Mouse (Mus musculus): ENCODE results near the gene Bud13. TPM values are rescaled to one million over a fixed set of nuclear protein-coding genes. Genes with fewer than 3 reads are reported as not detected.

Gene Bud13
- polyA plus RNA-seq (2012; rRNA removed; ENCODE audit: low replicate concordance): 6.8 and 11.8 TPM in 2 replicates

DNA sequence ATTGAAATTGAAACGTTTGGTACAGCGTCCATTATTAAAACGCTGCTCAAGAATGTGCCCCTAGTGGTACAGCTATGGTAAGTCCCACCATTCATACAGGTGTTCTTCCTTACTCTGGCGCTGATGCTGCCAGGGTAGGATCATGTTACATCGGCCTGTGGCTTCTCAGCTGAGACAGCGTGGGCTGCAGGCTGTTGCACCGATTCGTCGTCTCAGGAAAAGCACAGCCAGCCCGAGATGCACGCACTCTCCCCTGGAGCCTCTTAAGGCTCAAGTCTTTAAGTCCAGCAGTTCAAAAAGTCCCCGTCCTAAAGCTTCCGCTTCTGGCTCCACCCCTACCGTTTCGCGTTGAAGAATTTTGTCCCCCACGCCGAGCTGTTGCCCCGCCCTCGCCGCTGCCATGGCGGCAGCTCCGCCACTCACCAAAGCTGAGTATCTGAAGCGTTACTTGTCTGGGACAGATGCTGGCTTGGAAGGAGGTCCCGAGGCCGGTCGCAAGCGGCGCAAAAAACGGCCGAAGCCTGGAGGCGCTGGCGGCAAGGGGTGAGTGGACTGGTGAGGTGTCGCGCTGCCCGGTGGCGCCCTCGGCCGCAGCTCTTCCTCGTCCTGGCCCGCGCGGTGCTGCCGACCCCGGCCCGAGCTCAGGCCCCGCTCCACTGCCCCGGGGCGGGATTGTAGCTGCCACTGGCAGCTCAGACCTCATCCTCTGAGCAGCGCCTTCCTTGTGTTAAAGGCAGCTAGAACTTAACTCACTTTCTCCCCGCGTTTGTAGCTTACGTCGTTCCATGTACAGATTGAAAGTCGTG is at the start of gene Bud13:
Gene Bud13, plus strand, starts transcription at position 378 of the 806 bp plus-strand sequence.

DNA sequence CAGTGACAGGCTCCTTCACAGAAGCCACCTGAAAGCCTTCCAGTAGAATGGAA is 47.4 kb upstream of the Bud13 start, which contains the start of gene Apoc3:
Gene Apoc3, minus strand, starts transcription at position 41 of the 53 bp plus-strand sequence.

DNA sequence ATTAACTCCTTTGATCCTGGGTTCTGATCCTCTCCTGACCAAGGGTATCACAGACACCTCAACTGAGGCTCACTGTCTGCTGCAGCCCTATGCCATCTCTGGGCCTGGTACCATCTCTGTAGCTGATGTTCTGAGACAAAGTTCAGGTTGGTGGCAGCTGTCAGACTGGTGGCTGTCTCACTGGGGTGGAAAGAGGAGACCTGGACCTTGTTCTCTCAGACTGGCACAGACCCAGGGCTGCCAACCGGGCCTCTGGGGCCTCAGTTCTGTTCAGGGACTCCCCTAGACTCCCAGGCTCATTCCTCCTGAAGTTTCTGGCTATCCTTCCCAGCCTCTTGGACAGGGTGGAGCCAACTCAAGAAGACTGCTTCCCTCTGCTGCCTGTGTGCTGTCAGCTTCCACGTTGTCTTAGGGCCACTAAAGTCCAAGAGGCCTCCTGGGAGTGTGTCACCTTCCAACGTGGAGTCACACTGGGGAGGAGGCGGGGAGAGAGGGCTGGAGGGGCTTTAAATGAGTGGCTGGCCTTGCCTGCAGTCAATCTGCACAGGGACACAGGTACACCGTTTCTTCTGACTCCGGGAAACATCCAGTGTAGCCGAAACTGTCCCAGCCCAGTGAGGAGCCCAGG is 42.2 kb upstream of the Bud13 start, which contains the start of gene Apoa4:
Gene Apoa4, plus strand, starts transcription at position 171 of the 628 bp plus-strand sequence.

DNA sequence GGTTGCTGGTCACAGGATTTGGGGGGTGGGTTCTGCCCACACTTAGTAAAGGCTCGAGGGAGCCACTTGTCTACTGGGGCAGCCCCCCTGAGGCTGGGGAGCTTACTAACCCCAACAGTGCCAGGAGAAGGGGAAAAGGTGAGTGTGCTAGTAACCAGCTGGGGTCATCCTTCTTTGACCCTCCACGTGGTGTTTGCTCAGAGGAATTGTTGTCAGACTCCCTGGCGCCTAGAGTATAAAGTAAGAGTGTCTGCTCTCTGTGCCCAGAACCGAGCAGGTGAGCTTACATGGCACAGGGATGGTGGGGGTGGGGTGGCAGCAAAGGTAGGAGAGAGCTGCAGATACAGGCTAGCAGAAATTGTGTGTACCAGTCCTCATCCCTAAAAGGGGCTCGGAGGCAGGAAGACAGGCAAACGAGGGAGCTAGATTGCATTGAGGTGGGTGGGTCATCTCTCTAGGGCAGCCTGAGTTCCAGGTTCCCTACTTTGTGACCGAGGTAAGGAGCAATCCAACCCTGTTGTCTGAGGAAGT is 14.4 kb upstream of the Bud13 start, which contains the start of gene Apoa5:
Gene Apoa5, plus strand, starts transcription at position 291 of the 531 bp plus-strand sequence.

DNA sequence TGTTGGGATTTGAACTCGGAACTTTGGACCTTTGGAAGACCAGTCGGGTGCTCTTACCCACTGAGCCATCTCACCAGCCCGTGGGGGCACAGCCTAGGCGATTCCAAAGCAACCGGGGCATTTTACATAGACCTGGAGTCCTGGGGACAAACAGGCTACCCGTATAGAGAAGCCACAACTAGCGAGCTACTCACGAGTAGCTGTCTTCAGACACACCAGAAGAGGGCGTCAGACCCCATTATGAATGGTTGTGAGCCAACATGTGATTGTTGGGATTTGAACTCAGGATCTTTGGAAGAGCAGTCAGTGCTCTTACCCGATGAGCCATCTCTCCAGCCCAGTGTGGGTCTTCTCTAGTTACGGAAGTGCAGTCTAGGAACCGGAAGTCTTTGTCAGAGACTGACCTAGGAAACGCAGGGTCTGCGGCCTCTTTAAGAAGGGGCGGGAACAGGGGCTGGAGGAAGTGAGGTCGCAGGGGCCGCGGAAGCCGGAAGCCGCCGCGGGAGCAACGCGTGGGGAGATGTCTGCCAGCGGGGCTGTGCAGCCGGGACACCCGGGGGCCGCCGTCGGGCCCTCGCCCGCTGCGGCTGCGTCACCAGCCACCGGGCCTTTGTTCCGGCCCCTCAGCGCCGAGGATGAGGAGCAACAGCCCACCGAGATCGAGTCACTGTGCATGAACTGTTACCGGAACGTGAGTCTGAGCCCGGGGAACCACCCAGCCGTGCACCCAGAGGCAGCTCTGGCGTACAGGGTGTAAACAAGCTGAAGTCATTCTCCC is 9.9 kb upstream of the Bud13 start, which contains the start of gene Zpr1:
Gene Zpr1, plus strand, starts transcription at position 388 of the 778 bp plus-strand sequence.

DNA sequence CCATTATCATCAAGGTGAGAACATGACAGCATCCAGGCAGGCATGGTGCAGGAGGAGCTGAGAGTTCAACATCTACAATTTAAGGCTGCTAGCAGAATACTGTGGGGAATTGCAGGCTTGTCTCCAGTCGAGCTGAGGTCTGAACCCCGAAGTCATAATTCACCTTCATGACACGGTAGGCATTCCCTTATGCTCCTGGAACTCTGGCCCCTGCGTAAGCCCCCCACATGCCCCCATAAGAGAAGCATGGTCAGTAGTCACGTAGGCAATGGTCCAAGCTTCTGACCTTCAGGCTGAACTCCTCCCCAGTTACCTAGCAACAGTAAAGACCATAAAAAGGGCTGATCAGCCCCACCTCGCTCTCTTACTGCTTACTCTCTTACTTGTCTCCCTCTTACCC is 37.1 kb downstream of the Bud13 start, which contains the start of gene 4931429L15Rik:
Gene 4931429L15Rik, minus strand, starts transcription at position 101 of the 400 bp plus-strand sequence.

Other genes starting within 250 kb of the Bud13 start
- gene Apoa1, start 54.4 kb upstream of the Bud13 start, polyA plus RNA-seq (2012; rRNA removed; ENCODE audit: low replicate concordance): 0.42 and 2.2 TPM in 2 replicates
- gene Apoc3, start 47.4 kb upstream of the Bud13 start, polyA plus RNA-seq (2012; rRNA removed; ENCODE audit: low replicate concordance): 3.4 and 11.2 TPM in 2 replicates
- 0.06 TPM in 1 of 2 replicates, not detected in the other for gene Apoa4, start 42.3 kb upstream of the Bud13 start, polyA plus RNA-seq (2012; rRNA removed; ENCODE audit: low replicate concordance)
- 0.17 and 0.53 TPM in 2 replicates for gene Apoa5, start 14.4 kb upstream of the Bud13 start, polyA plus RNA-seq (2012; rRNA removed; ENCODE audit: low replicate concordance)
- 16.2 and 34.2 TPM in 2 replicates for gene Zpr1, start 9.9 kb upstream of the Bud13 start, polyA plus RNA-seq (2012; rRNA removed; ENCODE audit: low replicate concordance)
- gene 4931429L15Rik, start 37.0 kb downstream of the Bud13 start, polyA plus RNA-seq (2012; rRNA removed; ENCODE audit: low replicate concordance): not detected in 2 replicates